Mouse (Mus musculus): ENCODE results near the gene Ltb4r2.

- TF ChIP-seq GATA1 (IDR thresholded peaks at IDR 0.05; ENCODE audit: borderline replicate concordance, low read length): no peak
- no peak for TF ChIP-seq FLI1 (IDR thresholded peaks at IDR 0.05; ENCODE audit: low read length)
Measured at GRCm38 (mm10) chr14:55758363-55758784, 2.9 kb upstream of the Ltb4r2 start, which contains the start of gene Cideb.
